Mouse (Mus musculus) testis, postnatal 10 days (tissue): ENCODE data around the gene Akr1b10.
"Not testable (repeated sequence)": the region's sequence is repeated elsewhere in the genome, so short reads cannot be mapped to it uniquely, and the experiment has no call there.

Experiments
- DNase-seq: peaks from one replicate; pipeline ENCODE4 v3.0.0; 2021; ENCODE audit warnings: low spot score

Gene Akr1b10

DNA sequence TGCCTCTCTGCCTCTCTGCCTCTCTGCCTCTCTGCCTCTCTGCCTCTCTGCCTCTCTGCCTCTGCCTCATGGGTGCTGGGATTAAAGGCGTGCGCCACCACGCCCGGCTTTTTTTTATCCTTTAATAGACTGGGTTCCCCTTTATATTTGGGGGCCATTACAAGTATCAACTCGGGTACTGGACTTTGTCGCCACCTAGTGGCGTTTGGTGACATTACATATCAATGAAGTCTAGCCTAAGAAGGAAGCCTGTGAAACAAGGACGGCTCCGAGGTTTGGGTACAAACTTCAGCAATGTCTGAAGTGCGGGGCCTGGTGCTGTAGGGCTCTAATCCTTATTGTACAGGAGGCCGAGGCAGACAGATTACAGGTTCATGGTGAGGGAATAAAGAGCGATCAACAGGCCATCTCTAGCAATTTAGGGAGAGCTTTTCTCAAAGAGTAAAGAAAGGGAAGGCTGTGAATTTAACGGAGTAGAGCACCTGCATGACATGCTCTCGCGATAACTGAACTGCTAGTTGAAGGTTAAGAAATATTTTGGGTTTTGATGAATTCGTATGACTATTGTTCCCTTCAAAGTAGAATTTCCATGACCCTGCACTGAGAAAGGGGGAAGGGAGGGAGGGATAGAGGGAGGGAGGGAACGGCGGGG, 12.2 kb upstream of the Akr1b10 start:
- DNase-seq: peak; percentile 90

DNA sequence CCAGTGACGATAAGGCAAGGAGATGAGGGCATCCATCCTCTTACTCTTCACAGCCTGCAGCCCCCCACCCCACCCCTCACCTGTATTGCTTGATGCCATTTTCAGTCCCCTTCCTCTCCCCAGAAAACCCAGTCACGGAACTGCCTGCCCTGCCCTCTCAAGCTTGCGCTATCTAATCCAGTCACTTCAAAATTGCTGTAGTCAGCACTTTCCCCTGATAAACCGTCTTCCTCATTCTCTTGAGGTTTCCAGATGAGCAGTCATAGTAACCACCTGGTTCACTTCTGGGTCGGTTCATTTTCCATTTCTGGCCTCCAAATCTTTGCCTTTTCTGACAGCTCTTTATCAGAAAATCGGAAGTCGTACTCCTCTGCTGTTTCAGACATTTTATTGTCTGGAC, 10.2 kb upstream of the Akr1b10 start:
- DNase-seq: no peak

DNA sequence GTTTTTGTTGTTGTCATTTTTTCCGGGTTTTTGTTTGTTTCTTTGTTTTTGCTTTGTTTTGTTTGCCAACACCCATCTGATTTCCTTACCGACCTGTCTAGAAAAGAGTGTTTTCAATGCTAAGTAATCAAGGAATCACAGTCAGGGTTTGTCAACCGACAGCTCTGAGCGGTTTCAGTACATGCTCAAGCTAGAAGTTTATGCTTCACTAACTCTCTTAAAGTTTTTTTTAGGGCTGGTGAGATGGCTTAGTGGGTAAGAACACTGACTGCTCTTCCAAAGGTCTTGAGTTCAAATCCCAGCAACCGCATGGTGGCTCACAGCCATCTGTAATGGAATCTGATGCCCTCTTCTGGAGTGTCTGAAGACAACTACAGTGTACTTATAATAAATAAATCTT, 8.1 kb upstream of the Akr1b10 start:
- not testable (repeated sequence) for DNase-seq

DNA sequence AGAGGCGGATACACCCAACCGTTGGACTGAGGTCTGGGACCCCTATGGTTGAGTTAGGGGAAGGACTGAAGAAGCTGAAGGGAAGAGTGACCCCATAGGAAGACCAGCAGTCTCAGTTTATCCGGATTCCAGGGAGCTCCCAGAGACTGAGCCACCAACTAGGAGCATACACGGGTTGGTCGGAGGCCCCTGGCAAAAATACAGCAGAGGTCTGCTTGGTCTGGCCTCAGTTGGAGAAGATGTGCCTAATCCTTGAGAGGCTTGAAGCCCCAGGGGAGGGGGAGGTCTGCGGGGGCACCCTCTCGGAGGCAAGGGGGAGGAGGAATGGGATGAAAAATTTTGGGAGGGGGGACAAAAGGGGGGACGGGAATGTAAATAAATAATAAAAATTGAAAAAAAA, 617 bp upstream of the Akr1b10 start:
- DNase-seq: peak; percentile 49

DNA sequence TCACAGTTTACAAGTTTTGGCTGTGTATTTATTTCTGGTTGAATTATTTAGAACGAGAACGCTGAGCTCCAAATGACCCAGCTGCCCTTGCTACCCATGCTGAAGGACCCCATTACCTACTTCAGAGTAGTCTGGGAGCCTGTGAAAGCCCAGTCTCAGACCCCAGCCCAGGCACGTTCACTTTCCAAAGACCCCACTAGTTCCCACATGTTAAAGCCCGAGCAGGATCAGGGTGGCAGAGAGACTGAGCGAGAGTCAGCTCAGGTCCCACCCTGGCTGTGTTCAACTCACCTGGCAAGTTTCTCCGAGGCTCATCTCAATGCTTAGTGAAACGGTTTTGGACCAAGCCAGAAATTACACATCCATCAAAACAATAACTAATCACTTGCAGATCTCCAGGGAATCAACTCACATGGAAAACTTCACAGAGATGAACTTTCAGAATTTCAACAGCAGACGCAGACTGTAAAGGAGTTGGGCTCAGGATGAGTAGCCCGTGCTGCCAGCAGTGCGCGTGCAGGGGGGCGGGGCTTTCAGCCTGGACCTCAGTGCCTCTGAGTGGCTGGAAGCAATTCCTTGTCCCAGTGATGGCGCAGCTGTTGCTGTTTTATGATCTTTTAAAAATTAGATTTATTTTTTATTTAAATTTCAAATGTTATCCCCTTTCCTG, 818 bp downstream of the Akr1b10 start:
- peak; percentile 87 for DNase-seq

DNA sequence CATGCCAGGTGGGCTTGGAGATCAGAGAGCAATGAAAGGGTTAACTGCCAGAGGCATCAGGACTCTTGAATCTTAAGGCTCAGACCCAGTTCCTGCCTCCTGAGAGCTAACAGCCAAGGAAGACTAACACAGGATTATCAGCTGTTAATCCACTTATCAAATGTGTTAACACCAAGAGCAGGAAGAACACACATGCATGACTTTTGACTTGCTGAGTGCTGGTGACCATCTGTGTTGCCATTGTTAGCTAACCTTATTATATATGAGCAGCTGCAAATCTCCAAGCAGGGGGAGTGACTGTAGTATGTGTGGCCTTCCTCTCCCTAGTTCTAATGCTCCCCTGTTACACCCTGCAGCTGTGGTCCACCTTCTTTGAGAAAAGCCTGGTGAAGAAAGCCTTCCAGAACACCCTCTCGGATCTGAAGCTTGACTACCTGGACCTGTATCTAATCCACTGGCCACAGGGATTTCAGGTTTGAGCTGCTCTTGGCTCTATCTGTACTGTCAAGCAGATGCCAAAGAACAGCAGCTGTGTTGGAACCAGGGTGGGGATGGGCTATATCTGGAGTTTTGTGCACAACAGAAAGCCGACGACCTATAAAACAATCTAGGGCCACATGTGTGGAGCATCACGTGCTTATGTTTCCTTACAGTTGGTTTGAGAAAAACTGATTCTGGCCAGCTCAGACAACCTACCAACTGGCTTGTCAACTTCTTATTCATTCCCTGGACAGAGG, 4.6 kb downstream of the Akr1b10 start:
- DNase-seq: no peak

DNA sequence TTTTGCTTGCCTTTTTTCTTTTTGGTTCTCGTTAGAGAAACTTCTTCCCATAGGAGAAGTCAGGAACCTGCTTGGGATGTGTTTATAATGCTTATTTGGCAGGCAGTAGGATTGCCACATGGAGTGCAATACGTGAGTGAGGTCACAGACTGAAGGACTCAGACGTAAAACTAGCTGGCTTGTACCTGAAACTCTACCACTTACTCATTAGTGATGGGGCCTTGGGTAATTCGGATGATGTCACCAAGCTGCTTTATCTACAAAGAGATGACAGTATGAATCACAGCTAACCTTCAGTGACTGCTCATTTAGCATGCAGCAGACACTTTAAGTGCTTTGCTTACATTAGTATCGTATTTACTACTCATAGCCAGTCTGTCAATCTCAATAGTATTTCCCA, 11.9 kb downstream of the Akr1b10 start:
- no peak for DNase-seq

DNA sequence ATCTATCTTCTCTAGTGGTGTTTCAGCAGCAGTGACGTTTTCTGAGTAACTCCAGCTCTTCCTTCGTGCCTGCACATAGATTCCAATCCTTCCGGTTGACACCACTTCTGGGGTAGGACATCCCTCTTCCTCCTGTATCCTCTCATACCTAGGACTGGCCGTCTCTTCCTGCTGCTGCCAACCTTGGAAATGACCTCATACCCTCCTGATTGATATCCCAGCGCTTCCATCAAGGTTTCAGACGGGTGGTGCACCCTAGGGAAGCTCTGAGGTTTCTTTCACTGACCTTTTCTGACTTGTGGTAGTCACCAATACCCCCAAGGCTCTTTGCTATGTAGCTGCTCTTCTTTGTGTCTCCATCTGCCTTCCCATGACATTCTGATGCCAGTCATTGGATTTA, 14.4 kb downstream of the Akr1b10 start:
- DNase-seq: no peak

DNA sequence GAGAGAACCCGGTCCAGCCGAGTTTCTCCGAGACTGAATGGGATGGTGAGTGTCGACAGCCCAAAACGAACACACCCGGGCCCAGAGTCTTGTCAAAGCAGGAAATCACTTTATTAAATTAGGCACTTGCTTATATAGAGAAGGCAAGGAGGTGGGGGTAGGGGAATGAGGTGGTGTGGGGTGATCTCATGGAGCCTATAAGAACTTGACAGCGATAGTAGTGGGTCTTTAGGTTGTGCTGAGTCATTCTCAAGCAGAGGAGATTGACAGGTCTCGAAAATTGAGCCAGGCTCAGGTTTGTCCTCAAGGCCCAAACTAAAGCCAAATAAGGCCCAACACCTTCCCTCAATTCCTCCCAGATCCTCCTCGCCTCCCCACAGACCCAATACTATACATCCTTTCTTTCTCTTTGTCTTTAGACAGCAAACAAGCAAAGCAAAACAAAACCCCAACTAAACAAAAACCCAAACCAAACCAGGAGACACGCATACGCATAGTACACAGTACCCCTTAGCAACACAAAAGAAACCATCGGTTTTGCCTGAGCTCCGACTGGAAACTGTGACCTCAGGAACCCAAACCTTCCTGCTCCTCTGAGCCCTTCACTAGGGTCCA, 15.7 kb downstream of the Akr1b10 start:
- DNase-seq: no peak

DNA sequence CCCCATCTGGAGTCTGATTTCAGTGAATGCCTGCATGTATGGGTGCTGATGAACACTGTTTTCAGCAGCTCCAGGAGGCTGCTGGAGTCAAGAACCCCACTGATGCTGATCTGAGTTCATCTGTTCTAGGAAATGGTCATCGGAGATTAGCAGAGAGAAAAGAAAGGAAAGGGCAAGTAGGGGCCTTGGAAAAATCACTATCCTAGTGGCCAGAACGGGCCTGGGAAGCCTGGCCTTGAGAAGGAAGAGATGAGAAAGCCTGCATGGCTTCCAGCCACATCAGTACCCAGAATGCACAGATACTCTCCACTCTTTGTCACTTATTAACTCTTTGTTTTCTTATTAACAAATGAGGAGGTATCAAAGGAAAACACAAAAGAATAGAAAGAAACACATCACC, 16.7 kb downstream of the Akr1b10 start:
- no peak for DNase-seq

DNA sequence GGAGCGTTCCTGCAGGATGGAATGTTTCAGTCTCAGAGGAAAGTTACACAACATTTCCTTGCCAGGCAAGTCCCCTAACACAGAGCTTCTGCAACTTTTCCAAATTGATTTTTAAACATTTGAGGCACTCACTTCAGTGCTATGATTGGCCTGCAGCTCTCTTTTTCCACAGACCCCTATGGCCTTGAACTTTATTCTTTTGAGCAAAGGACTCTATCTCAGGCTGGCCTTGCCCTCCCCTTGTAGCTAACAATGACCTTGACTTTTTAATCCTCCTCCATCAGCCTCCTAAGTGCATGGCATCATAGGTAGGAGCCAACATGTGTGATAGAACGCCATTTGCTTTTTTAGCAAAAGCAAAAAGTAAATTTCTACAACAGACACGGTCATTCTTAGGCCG, 22.7 kb downstream of the Akr1b10 start:
- DNase-seq: no peak

DNA sequence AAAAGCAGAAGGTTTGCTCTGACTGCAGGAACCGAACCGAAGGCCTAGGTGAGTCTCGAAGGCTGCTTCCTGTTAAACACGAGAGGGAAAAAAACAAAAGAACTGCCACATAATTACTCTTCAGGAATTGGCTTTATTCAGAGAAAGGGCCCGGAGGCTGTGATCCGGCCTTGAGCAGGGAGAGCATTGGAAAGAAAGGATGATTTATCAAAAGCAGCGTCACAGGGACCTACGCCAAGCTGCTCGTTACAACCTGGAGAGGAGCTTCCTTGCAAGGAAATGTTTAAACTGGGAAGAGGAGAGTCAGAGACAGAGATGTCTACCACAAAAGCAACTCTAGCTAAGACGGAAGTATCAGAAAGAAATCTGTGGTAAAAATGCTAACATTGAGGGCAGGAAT, 23.4 kb downstream of the Akr1b10 start:
- DNase-seq: no peak

DNA sequence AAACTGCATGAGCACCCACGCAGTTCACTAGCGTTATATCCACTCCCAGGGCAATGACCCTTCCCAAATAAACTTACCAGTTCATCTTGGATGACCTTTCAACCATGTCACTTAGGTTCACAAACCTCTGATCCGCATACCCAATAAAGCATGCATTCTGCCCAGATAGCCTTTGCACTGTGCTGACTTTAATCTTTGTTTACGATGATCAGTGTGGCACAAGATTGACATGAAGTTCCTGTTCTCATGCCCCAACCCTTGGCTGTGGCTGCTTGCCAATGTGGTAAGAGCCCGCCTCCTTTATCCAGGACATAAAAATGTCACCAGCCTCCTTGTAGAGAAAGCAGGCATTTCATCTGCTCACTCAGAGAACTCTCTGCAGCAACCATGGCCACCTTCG, 28.0 kb downstream of the Akr1b10 start, which contains the start of gene Akr1b7:
TSS of gene Akr1b7 (plus strand) at position 312 of the 400 bp plus-strand sequence.
- DNase-seq: peak; percentile 52

DNA sequence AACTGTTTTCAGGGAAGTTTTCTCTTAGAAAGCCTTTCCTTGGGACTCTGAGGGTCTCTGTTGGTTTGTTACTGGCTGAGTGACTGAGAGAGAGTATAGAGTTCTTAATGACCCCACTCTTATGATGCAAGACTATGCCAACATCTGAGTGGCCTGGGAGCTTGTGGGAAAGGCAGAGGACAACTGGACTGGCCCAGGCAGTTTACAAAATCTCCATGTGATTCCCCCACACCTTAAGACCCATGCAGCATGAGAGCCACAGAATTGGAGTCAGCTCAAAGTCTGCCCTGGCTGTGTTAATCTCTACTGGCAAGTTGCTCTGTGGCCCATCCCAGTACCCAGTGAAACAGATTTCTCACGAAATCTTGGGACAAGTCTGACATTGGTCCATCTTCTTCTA, 28.7 kb downstream of the Akr1b10 start:
- no peak for DNase-seq

DNA sequence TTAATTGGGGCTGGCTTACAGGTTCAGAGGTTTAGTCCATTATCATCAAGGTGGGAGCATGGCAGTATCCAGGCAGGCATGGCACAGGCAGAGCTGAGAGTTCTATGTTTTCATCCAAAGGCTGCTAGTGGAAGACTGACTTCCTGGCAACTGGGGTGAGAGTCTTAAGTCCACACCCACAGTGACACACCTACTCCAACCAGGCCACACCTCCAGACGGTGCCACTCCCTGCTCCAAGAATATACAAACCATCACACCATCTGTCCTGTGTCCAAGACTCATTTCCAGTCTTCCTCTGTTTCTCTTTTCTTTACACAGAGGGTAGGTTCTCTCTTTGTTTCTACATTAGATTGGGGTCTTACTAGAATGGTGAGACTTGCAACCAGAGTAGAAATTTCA, 29.4 kb downstream of the Akr1b10 start:
- DNase-seq: not testable (repeated sequence)

DNA sequence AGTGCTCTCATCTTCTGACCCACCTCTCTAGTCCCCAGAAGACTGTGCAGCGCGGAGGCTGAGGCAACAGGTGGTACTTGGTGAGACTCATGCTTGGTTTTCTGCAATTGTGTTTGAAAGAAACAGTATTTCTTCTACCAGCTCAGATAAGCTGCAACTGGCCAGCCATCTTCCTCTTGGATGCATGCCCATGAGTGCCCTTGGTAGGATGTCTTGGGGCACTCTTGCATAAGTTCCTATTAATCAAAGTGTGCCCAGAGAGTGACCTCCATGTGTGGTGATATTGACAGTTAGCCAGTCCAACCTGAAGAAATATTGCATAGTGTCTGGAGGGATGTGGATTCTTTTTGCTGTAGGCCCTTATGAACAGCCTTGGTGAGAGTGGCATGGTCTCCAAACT, 32.5 kb downstream of the Akr1b10 start:
- DNase-seq: no peak

DNA sequence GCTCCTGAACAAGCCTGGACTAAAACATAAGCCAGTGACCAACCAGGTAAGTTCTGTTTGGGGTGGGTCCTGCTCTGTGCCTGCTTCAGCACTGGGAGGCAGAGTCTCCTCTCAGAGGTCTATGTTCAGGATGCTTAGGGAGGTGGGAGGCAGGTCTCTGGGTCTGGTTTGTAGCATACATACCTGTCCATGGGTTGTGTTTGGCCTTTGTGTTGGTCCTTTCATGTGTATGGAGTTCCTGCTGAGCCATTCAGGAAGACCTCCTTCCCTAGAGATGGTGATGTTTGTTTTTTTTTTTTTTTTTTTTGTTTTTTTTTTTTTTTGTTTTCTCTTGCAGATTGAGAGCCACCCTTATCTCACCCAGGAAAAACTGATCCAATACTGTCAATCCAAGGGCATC, 35.1 kb downstream of the Akr1b10 start:
- DNase-seq: no peak

DNA sequence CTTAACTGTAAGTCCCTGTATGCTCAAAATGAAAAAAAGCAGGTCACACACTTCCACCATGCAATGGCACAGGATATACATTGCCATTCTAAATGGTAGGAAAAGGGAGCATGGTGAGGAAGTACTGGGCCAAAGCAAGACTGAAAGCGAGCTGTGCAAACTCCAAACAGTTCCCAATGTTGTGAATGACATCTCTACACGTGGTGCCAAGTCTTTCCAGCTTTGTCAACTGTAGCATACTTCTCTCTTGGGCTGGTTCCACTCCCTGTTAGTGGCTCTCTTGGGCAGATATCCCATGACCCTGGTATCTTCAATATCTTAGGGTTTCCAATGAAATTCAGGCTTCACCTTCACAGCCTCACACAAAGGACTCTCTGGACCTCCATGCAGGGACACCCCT, 55.0 kb downstream of the Akr1b10 start:
- DNase-seq: no peak

DNA sequence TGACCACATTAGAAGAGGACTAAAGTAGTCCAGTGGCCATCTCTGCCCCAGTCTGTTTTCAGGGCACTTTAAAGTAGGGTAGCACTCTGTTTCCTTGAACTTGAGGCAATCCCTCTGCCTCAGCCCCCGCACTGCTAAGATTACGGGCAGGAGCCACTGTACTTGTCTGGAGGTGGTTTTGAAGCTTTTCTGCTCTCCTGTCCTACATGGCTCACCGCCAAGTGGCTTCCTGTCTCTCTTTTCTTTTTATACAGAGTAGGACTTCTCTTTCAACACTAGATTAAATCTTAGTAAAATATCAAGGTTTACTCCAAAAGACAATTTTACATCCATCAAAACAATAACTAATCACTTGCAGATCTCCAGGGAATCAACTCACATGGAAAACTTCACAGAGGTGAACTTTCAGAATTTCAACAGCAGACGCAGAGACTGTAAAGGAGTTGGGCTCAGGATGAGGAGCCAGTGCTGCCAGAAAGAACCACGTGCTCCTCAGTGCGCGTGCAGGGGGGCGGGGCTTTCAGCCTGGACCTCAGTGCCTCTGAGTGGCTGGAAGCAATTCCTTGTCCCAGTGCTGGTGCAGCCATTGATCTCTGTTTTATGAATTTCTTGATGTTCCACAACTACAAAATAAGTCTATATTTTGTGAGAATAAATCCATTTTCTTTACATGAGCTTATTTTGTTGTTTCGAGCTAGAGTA, 57.7 kb downstream of the Akr1b10 start:
- peak; percentile 54 for DNase-seq

DNA sequence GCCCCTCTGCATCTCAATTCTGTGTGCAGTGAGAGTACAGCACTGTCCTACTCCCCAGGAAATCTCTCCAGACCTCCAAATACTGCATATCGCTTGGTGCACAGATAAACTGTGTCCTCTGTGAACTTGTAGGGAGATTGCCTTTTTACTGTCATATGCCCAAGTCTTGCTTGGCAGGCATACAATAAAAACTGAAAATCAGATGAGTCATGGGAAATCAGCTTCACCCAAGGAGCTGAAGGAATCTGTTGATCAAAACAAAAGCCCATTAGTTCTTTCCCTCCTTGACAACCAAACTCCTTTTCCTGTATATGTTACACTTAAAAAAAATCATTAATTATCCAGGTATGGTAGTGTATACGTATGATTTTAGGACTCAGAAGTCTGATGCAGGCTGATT, 59.8 kb downstream of the Akr1b10 start:
- no peak for DNase-seq
